Mouse (Mus musculus): Measurements from ENCODE around the gene Gm45213. TPM values are rescaled to one million over a fixed set of nuclear protein-coding genes. Genes with fewer than 3 reads are reported as not detected.

Gm45213 gene
- polyA plus RNA-seq, 1 experiment from 2014 or later: not detected

- Histone ChIP-seq H3K4me3 (ENCODE audit: low read depth, low read length) (peak overlapping the region; percentile 86), H3K36me3 (ENCODE audit: control insufficient read depth, insufficient read depth, low read length) (peaks cover 23% of the 10 kb centered on the region), H3K9ac (ENCODE audit: low read depth, low read length) (peak overlapping the region; percentile 89), H3K4me2 (ENCODE audit: low read depth, low read length) (peak overlapping the region; percentile 90), H3K27ac (replicated peaks; ENCODE audit: low read depth, low read length) (peak overlapping the region; percentile 65), H3K9me3 (ENCODE audit: control insufficient read depth, low read length) (no peaks in the 10 kb centered on the region), H3K27me3 (replicated peaks; ENCODE audit: control insufficient read depth, insufficient read depth, low read length) (no peaks in the 10 kb centered on the region), H3K4me1 (ENCODE audit: control insufficient read depth, insufficient read depth, low read length) (peaks cover 13% of the 10 kb centered on the region)
- under 1% methylated on average over 43 of the region's 64 CpGs for WGBS
- DNase-seq (ENCODE audit: low spot score) (peak; percentile 94), ATAC-seq (ENCODE audit: low read depth) (peak; percentile 97)
These were observed 16.9 kb downstream of the Gm45213 start for GRCm38 (mm10) chr7:66060066-66060956.

DNA sequence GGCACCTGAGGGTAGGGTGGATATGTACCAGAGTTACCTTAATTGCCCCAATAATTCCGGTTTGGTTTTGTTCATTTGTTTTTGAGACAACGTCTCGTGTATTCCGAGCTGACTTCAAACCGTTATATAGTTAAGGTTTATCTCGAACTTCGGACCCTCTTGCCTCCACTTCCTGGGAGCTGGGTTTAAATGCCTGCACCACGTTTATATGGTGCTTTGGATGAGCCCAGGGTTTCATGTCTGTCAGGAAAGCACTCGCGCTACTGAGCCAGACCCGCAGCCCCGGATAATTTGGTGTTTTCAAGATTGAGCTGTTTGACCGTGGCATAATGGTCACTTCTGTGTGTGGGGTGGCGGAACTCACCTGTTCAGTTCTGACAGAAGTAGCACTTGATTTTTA is 17.7 kb downstream of the Gm45213 start:
- H3K36me3 ChIP-seq (ENCODE audit: control insufficient read depth, insufficient read depth, low read length): peaks cover 28% of the 10 kb centered on the region
- peaks cover 13% of the 10 kb centered on the region for H3K4me1 ChIP-seq (ENCODE audit: control insufficient read depth, insufficient read depth, low read length)
- ATAC-seq (ENCODE audit: low read depth): no peak
- H3K27me3 ChIP-seq (replicated peaks; ENCODE audit: control insufficient read depth, insufficient read depth, low read length): no peaks in the 10 kb centered on the region
- no peak for DNase-seq (ENCODE audit: low spot score)
- no peaks in the 10 kb centered on the region for H3K9me3 ChIP-seq (ENCODE audit: control insufficient read depth, low read length)
- no peak overlapping the region; the same call in 1 of the 2 replicates for H3K27ac ChIP-seq (replicated peaks; ENCODE audit: low read depth, low read length)
- H3K4me2 ChIP-seq (ENCODE audit: low read depth, low read length): peak overlapping the region; percentile 90
- H3K9ac ChIP-seq (ENCODE audit: low read depth, low read length): peak overlapping the region; percentile 89
- WGBS: under 1% methylated on average over 14 of the region's 14 CpGs
- H3K4me3 ChIP-seq (ENCODE audit: low read depth, low read length): peak overlapping the region; percentile 86

GRCm38 (mm10) chr7:66076411-66076810 is 33.0 kb downstream of the Gm45213 start:
- H3K36me3 ChIP-seq (ENCODE audit: control insufficient read depth, insufficient read depth, low read length): peaks cover 53% of the 10 kb centered on the region
- no peaks in the 10 kb centered on the region for H3K27me3 ChIP-seq (replicated peaks; ENCODE audit: control insufficient read depth, insufficient read depth, low read length)
- H3K9me3 ChIP-seq (ENCODE audit: control insufficient read depth, low read length): no peaks in the 10 kb centered on the region
- peaks cover 11% of the 10 kb centered on the region for H3K4me1 ChIP-seq (ENCODE audit: control insufficient read depth, insufficient read depth, low read length)
- H3K9ac ChIP-seq (ENCODE audit: low read depth, low read length): no peak overlapping the region
- WGBS: 76% methylated on average over 2 of the region's 2 CpGs
- ATAC-seq (ENCODE audit: low read depth): no peak
- no peak overlapping the region for H3K4me3 ChIP-seq (ENCODE audit: low read depth, low read length)
- H3K27ac ChIP-seq (replicated peaks; ENCODE audit: low read depth, low read length): no peak overlapping the region
- no peak overlapping the region for H3K4me2 ChIP-seq (ENCODE audit: low read depth, low read length)
- DNase-seq (ENCODE audit: low spot score): no peak

- Histone ChIP-seq H3K4me2 (ENCODE audit: low read depth, low read length) (peak within 1 kb of the TSS; percentile 63), H3K36me3 (ENCODE audit: control insufficient read depth, insufficient read depth, low read length) (peaks cover 54% of the 10 kb centered on the region), H3K9ac (ENCODE audit: low read depth, low read length) (peak within 1 kb of the TSS; percentile 90), H3K4me1 (ENCODE audit: control insufficient read depth, insufficient read depth, low read length) (peaks cover 11% of the 10 kb centered on the region), H3K9me3 (ENCODE audit: control insufficient read depth, low read length) (no peaks in the 10 kb centered on the region), H3K27me3 (replicated peaks; ENCODE audit: control insufficient read depth, insufficient read depth, low read length) (no peaks in the 10 kb centered on the region), H3K4me3 (ENCODE audit: low read depth, low read length) (peak within 1 kb of the TSS; percentile 89), H3K27ac (replicated peaks; ENCODE audit: low read depth, low read length) (peak within 1 kb of the TSS; percentile 78)
- under 1% methylated on average over 44 of the region's 65 CpGs for WGBS
- peak; percentile 99 for DNase-seq (ENCODE audit: low spot score)
- ATAC-seq (ENCODE audit: low read depth): peak; percentile 99
These were observed 36.2 kb downstream of the Gm45213 start, which contains the start of gene Selenos for GRCm38 (mm10) chr7:66079364-66080230. Selenos (plus strand) TSS chr7:66079649.

GRCm38 (mm10) chr7:66080231-66080613 is 36.8 kb downstream of the Gm45213 start:
- Histone ChIP-seq H3K4me2 (ENCODE audit: low read depth, low read length) (peak overlapping the region; percentile 63), H3K4me1 (ENCODE audit: control insufficient read depth, insufficient read depth, low read length) (peaks cover 11% of the 10 kb centered on the region), H3K36me3 (ENCODE audit: control insufficient read depth, insufficient read depth, low read length) (peaks cover 53% of the 10 kb centered on the region), H3K9ac (ENCODE audit: low read depth, low read length) (peak overlapping the region; percentile 90), H3K4me3 (ENCODE audit: low read depth, low read length) (peak overlapping the region; percentile 89), H3K9me3 (ENCODE audit: control insufficient read depth, low read length) (no peaks in the 10 kb centered on the region), H3K27me3 (replicated peaks; ENCODE audit: control insufficient read depth, insufficient read depth, low read length) (no peaks in the 10 kb centered on the region), H3K27ac (replicated peaks; ENCODE audit: low read depth, low read length) (peak overlapping the region; percentile 78; the same call in 1 of the 2 replicates)
- no peak for DNase-seq (ENCODE audit: low spot score)
- 22% methylated on average over 5 of the region's 5 CpGs for WGBS
- no peak for ATAC-seq (ENCODE audit: low read depth)

GRCm38 (mm10) chr7:66083757-66084156 is 40.4 kb downstream of the Gm45213 start:
- 0 out of 2 replicates have a peak overlapping the region, but pooled peaks have one; percentile 8 for H3K27ac ChIP-seq (replicated peaks; ENCODE audit: low read depth, low read length)
- H3K4me2 ChIP-seq (ENCODE audit: low read depth, low read length): no peak overlapping the region
- DNase-seq (ENCODE audit: low spot score): no peak
- H3K4me1 ChIP-seq (ENCODE audit: control insufficient read depth, insufficient read depth, low read length): peaks cover 10% of the 10 kb centered on the region
- H3K9me3 ChIP-seq (ENCODE audit: control insufficient read depth, low read length): no peaks in the 10 kb centered on the region
- no peaks in the 10 kb centered on the region for H3K27me3 ChIP-seq (replicated peaks; ENCODE audit: control insufficient read depth, insufficient read depth, low read length)
- 87% methylated on average over 6 of the region's 6 CpGs for WGBS
- H3K36me3 ChIP-seq (ENCODE audit: control insufficient read depth, insufficient read depth, low read length): peaks cover 74% of the 10 kb centered on the region
- H3K9ac ChIP-seq (ENCODE audit: low read depth, low read length): no peak overlapping the region
- no peak overlapping the region for H3K4me3 ChIP-seq (ENCODE audit: low read depth, low read length)
- no peak for ATAC-seq (ENCODE audit: low read depth)

DNA sequence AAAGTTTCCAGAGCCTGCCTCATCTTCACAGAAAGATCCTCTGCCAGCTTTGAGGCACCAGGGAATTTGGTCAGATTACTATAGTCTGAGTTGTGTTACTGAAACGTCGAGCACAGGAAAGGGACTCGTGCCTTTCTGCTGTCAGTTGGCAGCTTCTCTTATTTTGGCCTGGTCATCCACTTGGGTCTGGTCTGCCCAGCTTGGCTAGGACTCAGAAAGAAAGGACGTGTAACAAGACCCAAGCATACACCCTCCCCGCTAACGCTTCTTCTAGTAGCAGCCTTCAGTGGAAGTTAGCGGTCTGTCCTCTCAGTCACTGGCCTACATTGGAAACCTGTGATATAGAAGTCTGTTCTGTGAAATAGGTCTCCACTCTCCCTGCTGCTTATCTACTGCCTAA is 41.1 kb downstream of the Gm45213 start:
- H3K4me3 ChIP-seq (ENCODE audit: low read depth, low read length): no peak overlapping the region
- H3K27ac ChIP-seq (replicated peaks; ENCODE audit: low read depth, low read length): no peak overlapping the region
- 85% methylated on average over 7 of the region's 7 CpGs for WGBS
- peaks cover 8% of the 10 kb centered on the region; the same call in 1 of the 2 replicates for H3K4me1 ChIP-seq (ENCODE audit: control insufficient read depth, insufficient read depth, low read length)
- no peak for DNase-seq (ENCODE audit: low spot score)
- peaks cover 82% of the 10 kb centered on the region for H3K36me3 ChIP-seq (ENCODE audit: control insufficient read depth, insufficient read depth, low read length)
- no peak for ATAC-seq (ENCODE audit: low read depth)
- no peak overlapping the region for H3K4me2 ChIP-seq (ENCODE audit: low read depth, low read length)
- no peaks in the 10 kb centered on the region for H3K27me3 ChIP-seq (replicated peaks; ENCODE audit: control insufficient read depth, insufficient read depth, low read length)
- no peaks in the 10 kb centered on the region for H3K9me3 ChIP-seq (ENCODE audit: control insufficient read depth, low read length)
- H3K9ac ChIP-seq (ENCODE audit: low read depth, low read length): no peak overlapping the region

DNA sequence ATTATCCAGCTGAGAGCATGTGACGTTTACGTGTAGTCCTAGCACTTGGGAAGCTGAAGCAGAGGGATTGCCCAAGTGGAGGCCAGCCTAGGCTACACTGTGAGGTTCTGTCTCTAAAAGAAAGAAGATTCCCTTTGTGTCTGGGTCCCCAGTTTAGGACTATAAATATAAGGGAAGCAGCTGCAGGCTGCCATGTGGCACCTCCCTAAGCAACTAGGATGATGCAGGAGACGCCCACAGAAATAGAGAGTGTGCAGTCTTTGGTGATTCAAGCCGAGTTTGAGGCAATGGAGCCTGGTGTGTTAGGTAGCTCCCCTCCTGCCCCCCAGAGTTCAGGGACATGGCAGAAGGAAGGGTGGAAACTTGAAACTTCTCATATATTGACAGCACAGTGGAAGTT is 44.2 kb downstream of the Gm45213 start:
- 84% methylated on average over 4 of the region's 4 CpGs for WGBS
- H3K27ac ChIP-seq (replicated peaks; ENCODE audit: low read depth, low read length): no peak overlapping the region
- H3K36me3 ChIP-seq (ENCODE audit: control insufficient read depth, insufficient read depth, low read length): peaks cover 89% of the 10 kb centered on the region
- no peak overlapping the region for H3K4me3 ChIP-seq (ENCODE audit: low read depth, low read length)
- no peaks in the 10 kb centered on the region for H3K27me3 ChIP-seq (replicated peaks; ENCODE audit: control insufficient read depth, insufficient read depth, low read length)
- ATAC-seq (ENCODE audit: low read depth): no peak
- H3K9ac ChIP-seq (ENCODE audit: low read depth, low read length): no peak overlapping the region
- H3K9me3 ChIP-seq (ENCODE audit: control insufficient read depth, low read length): no peaks in the 10 kb centered on the region
- DNase-seq (ENCODE audit: low spot score): no peak
- H3K4me2 ChIP-seq (ENCODE audit: low read depth, low read length): no peak overlapping the region
- H3K4me1 ChIP-seq (ENCODE audit: control insufficient read depth, insufficient read depth, low read length): no peaks in the 10 kb centered on the region

Data from embryonic facial prominence, embryonic 14.5 days (tissue).